Mouse (Mus musculus) heart, adult 18-20 months (tissue): ENCODE measurements at regions not wholly inside any gene's neighbourhood (a gene's known extent, or its start where the extent isn't known, plus 50 kb on each side); places are given as distances from the start of the nearest gene placed in this dataset.

Source experiments
- DNase-seq, 2 experiments: peaks; one replicate each; pipeline ENCODE4 v3.0.0; 2021 to 2022; ENCODE audit warnings: mixed read lengths in 1 of 2

DNA sequence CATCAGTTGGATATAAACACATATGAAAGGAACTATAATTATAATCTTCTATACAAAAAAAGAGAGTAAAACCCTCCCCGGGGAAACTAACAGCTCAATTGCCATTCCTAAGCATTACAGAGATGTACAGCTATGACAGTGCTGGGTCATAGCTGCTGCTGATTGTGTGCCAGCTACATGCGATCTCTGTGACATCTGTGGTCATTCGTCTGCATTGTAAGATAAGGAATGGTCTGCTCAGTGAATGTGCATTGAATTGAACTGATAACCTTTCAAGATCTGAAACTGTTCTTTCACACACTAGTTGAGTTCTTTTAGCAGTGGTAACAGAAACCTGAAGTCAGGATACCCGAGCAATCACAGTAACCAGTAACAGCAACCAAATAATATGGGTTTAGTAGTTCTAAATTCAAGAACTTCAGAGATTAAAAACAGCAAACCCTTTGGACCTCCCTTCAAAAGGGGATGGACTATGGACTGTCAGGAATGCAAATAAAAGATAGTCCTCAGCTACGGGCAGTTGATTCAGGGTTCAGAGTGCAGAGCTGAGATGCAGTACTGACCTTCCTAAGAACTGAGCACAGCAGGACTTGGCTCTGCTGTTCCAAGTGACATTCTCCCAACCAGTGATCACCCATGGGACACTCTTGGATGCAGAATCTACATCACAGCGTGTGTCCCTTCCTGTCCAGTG, 295.7 kb downstream of the Cd47 start:
- no peak for DNase-seq

DNA sequence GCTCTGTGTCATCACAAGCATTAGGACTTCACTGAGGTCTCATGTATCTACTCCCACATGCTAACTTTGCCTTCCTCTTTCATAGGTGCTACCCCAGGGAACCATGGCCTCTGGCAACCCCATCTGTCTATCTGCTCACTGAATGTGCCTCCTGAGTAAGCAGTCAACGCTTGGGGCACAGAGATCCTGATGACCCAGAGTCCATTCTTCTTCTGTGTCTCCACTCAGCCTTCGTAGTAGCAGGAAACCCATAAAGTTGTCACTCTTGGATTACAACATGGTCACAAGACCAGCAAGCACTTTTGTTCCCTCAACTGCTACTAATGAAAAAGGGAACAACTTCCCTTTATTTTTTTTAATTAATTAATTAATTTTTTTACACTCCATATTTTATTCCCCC, 296.2 kb downstream of the Cd47 start:
- no peak for DNase-seq

DNA sequence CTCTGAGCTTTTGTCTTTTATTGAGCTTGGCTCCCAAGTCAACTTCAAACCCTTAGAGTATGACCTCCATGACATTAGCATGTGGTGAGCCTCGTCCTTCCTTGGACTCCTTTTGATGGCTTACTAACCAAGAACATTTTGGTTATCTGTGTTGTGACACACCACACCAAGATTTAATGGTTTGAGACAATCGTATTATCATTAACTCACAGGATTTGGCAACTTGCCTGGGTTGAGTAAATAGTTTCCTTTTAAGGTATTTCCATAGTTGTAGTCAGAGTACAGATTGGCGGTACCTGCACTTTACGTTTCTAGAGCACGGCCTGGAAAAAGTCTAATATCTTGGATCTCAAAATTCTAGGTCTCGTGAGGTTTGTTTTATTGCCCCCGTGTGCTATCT, 303.0 kb downstream of the Cd47 start:
- DNase-seq = no peak

DNA sequence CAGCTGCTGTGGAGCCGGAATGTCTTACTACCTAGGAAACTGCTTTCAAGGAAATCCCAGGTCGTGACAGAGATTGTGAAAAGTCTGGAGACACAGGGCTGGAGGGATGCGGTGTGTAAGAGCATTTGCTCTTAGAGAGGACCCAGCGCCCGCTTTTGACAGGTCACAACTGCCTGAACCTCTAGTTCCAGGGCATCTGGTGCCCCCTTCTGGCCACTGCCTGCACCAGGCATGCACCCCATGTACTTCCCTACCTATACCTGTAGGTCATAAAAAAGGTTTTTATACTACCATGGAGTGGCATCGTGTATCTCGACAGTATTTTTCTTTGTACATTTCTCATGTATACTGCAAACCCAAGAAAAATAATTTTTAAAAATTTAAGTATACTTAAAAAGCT, 314.0 kb downstream of the Bbx start:
- no peak for DNase-seq

DNA sequence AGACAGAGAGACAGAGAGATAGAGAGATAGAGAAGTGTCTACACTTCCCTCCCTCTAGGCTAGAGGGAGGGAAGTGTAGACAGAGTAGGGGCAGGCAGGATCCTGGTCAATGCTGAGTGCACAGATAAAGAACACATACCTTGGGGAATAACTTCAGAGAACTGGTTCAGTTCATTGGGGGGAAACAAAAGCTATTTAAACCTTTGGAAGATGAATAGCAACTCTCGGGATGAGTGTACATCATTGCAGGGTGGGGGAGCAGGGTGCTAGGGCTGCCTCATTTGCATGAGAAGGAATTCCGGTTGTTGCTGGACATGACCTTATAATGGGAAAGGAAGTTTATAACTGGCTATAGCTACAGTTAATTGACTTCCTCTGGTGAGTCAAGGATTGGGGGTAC, 309.7 kb downstream of the Bbx start:
- no peak for DNase-seq

DNA sequence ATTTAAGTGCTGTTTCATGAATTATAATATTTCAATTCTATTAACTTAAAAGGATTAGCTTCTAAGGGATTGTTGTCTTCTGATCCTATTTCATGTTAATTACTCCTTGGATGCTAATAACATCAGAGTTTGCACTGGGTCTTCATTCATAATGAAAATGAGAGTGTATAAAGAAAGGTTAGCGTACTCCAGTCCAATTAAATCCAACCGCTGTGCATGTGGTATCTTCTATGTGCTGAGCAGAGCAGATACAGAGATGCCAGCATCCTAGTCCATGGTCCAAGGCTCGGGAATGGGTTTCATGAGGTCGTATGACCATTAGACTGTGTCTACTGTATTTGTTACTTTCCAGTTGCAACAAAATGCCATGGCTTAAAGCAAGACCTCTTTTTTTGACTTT, 307.5 kb downstream of the Bbx start:
- DNase-seq = no peak

DNA sequence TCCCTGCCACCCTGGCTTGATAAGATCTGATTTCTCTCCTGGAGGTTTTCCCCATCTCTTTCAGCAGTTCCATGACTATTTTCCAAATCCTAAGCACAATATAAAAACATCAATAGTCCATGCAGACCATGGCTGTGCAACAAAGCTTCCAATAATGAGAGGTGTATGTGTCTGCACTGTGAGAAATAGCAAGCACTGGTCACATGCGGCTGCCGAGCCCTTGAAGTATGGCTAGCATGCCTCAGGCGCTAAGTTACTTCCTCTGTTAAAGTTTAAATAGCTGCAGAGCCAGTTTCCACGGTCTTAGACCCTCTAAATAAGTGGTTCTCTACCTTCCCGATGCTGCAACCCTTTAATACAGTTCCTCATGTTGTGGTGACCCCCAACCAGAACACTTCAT, 306.6 kb downstream of the Bbx start:
- no peak for DNase-seq

DNA sequence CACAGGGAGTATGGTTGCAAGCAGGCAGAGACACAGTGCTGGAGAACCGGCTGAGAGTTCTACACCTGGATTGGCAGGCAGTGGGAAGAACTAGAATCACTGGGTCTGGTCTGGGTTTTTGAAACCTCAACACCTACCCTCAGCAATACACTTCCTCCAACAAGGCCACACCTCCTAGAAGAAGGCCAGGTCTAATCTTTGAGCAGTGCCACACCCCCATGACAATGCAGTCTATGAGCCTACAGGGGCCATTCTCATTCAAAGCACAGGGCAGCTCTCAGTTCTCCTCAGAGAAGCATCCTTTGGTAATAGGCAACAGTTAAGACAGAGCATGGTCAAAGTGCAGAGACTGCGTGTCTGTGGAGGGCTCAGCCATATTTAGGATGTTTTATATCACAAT, 300.8 kb downstream of the Bbx start:
- no peak for DNase-seq
